Mouse (Mus musculus): ENCODE measurements around the gene Gm3252. TPM values are rescaled to one million over a fixed set of nuclear protein-coding genes. Genes with fewer than 3 reads are reported as not detected.
"Not testable (repeated sequence)": the region's sequence is repeated elsewhere in the genome, so short reads cannot be mapped to it uniquely, and the experiment has no call there.

Gm3252 gene
- under 1 TPM in 1 of 2 experiments, not detected in 1; 0.22 TPM for total RNA-seq (2021)
- long read RNA-seq, experiment 1, partial matches to known transcripts: 0 of 2 reads
- long read RNA-seq, experiment 1, other reads (novel, unspliced or antisense): 2 of 2 reads
- long read RNA-seq, experiment 2, partial matches to known transcripts: 0 of 1 reads
- long read RNA-seq, experiment 2, other reads (novel, unspliced or antisense): 1 of 1 reads

DNA sequence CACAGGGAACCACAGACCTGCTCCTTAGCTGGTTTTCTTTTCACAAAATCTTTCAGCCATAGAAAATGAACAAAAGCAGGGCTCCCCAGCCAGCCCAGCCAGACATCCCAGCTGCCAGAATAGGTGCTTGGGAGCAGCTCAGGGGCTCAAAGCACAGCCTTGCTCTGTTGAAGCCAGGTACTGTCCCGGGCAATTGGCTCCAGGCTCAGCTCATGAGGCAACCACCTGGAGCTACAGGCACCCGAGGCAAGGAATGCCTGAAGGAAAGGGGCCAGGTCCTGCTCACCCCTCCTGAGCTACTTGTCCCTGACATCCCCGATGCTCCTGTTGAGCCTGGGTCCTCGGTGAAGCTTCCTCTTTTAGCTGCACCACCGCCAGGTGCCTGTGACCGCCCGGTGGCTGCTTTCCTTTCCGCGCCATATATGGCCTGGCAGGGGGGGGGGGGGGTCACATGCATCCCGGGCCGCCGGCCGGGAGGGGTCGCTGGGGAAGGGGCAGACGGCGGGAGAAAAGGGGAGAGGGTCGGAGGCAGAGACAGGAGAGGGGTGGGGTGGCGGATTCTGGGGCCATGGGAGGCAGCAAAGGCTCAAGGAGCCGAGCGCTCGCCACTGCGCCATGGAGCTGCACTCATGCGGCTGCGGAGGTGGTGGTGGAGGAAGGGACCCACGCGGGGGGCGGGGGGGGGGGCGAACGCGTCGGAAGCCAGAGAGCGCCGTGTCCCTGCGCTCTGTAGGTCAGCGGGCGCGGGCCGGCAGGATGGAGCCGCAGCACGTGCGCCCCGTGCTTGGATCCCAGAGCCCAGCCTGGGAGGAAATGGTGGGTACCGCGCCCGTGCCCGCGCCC lies at the start of gene Gm3252:
Gene Gm3252 (plus strand): TSS at position 738 of the 843 bp plus-strand sequence.
- DNase-seq; intact Hi-C loops (cut with DNase I): not testable (repeated sequence)

DNA sequence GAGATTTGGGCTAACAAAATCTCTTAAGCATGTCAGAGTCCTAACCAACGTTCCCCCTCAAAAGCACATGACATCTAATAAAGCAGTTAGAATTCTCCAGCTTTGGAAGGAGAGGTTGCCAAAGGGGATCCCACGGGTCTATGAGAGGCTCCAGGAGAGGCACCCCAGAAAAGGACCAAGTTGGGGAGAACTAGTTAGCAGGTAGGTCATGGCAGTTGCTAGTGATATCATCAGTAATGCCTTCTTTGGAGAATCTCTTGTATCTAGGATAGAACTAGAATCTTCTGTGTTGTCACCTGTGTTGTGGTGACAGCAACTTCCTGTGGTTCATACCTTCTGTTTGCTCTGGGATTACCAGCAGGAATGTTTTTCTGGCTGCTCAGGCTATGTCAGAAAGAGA lies 17.6 kb upstream of the Gm3252 start, which contains the start of gene Gm7876:
Gene Gm7876 (plus strand): TSS at position 301 of the 400 bp plus-strand sequence.
- DNase-seq; intact Hi-C loops (cut with DNase I): not testable (repeated sequence)

DNA sequence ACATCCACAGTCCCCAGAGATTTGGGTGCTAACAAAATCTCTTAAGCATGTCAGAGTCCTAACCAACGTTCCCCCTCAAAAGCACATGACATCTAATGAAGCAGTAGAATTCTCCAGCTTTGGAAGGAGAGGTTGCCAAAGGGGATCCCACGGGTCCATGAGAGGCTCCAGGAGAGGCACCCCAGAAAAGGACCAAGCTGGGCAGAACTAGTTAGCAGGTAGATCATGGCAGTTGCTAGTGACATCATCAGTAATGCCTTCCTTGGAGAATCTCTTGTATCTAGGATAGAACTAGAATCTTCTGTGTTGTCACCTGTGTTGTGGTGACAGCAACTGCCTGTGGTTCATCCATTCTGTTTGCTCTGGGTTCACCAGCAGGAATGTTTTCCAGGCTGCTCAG lies 49.5 kb downstream of the Gm3252 start, which contains the start of gene Gm9602:
Gene Gm9602 (plus strand): TSS at position 301 of the 400 bp plus-strand sequence.
- intact Hi-C loops (cut with DNase I); DNase-seq: not testable (repeated sequence)

Other genes with a start within 250 kb of the Gm3252 start
- gene Gm3182, start 245.0 kb upstream of the Gm3252 start, total RNA-seq (2021): not detected
- not detected for gene Gm3047, start 171.4 kb upstream of the Gm3252 start, total RNA-seq (2021)
- gene Gm8159, start 94.4 kb upstream of the Gm3252 start, total RNA-seq (2021): not detected
- gene Gm3239, start 62.6 kb upstream of the Gm3252 start, total RNA-seq (2021): not detected
- not detected for gene Gm7876, start 17.5 kb upstream of the Gm3252 start, total RNA-seq (2021)
- gene Gm9602, start 49.6 kb downstream of the Gm3252 start, total RNA-seq (2021): not detected
- not detected for gene Gm3269, start 111.3 kb downstream of the Gm3252 start, total RNA-seq (2021)
- gene Gm3264, start 128.8 kb downstream of the Gm3252 start, total RNA-seq (2021): 1 to 10 TPM; 1.9 to 2.2 TPM
- not detected for gene Gm3278, start 165.6 kb downstream of the Gm3252 start, total RNA-seq (2021)

All from heart, postnatal 14 days (tissue).